Mouse (Mus musculus) left cerebral cortex, adult 11 months (tissue): ENCODE data around the gene Gm42791.
A peak's percentile ranks its signal among the peaks of the same experiment; 100 is the strongest.

Experiments used
- DNase-seq: peaks from one replicate; pipeline ENCODE4 v3.0.0; 2022; ENCODE audit warnings: low spot score

Gm42791 gene

GRCm38 (mm10) chr5:148994706-148995414, at the start of gene Gm42791:
Gene Gm42791, minus strand, starts transcription at chr5:148995147.
- peak; percentile 92 for DNase-seq

- DNase-seq, result no peak
These were observed 49.1 kb upstream of the Gm42791 start for GRCm38 (mm10) chr5:149044067-149044466.

- no peak for DNase-seq
These were observed 48.3 kb upstream of the Gm42791 start for GRCm38 (mm10) chr5:149043240-149043639.

GRCm38 (mm10) chr5:149039825-149040224, 44.9 kb upstream of the Gm42791 start:
- no peak for DNase-seq

GRCm38 (mm10) chr5:149037729-149038128, 42.8 kb upstream of the Gm42791 start:
- no peak for DNase-seq

- no peak for DNase-seq
These were observed 42.0 kb upstream of the Gm42791 start for GRCm38 (mm10) chr5:149036920-149037319.

- no peak for DNase-seq
These were observed 37.5 kb upstream of the Gm42791 start for GRCm38 (mm10) chr5:149032438-149032837.

GRCm38 (mm10) chr5:149031199-149031750, 36.3 kb upstream of the Gm42791 start:
- DNase-seq, result no peak

GRCm38 (mm10) chr5:149030103-149030502, 35.2 kb upstream of the Gm42791 start:
- no peak for DNase-seq

- DNase-seq, result no peak
These were observed 33.4 kb upstream of the Gm42791 start for GRCm38 (mm10) chr5:149028394-149028793.

GRCm38 (mm10) chr5:149027389-149027788, 32.4 kb upstream of the Gm42791 start:
- no peak for DNase-seq

DNA sequence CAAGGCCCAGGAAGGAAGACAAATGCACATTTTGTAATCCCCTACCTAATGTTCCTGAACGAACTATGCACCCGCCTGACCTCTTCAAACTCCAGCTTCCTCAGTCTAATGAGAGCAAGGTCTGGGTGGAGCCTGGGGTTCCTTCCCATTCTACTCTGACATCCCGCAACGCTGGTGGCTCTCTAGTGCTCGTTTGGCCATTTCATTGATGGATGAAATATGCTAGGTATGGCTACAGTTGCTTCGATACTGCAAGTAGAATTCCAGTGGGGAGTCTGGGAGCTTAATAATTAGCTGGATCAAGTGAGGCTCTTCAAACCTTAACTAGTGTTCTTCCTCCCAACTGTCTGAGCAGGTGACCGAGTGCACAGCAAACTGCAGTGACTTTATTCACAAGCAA, 26.2 kb upstream of the Gm42791 start:
- no peak for DNase-seq

DNA sequence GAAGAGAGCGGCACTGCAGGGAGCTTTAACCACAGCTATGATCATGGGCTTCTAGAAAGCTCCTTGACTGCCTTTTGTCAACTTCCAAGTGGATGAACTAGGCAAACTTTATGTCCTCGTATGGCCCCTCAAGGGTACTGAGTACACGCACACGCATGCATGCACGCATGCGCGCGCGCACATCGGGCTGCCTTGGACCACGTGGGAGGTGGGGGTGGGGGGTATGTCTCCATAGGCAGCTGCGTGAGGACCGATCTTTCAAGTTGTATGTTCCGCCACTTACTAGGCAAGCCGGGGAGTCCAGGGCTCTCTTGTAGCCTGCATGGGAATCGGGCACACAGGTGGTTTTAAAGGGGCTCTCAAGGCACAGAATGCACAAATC, 25.7 kb upstream of the Gm42791 start:
- DNase-seq, result no peak

GRCm38 (mm10) chr5:149020059-149020680, 25.2 kb upstream of the Gm42791 start:
- DNase-seq, result no peak

DNA sequence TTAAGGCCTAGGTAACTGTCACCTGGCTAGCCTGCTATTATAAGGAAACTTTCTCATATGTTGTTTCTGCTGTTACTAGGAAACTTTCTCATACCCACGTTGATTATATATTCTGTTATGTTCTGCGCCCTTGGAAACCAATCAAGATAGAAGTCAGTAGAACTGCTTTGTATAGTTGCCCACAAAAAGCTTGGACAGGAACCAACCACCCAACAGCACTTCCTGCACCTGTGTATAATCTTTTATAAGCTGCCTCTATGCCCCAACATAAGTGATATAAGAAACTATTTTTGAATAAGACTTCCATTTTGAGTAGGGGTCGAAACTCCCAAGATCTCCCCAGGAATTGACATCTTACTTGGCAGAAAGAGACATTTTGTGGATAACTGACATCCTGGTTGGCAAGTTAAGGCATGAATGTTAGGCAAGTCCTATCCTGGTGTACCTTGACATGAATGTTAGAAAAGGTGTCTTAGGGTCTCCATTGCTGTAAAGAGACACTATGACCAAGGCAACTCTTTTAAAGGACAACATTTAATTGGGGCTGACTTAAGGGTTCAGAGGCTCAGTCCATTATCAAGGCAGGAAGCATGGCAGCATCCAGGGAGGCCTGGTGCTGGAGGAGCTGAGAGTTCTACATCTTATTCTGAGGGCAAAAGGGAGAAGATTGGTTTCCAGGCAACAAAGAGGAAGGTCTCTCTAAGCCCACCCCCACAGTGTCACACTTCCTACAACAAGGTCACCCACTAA, 22.9 kb upstream of the Gm42791 start:
- DNase-seq, result no peak

- DNase-seq, result no peak
These were observed 22.2 kb upstream of the Gm42791 start for GRCm38 (mm10) chr5:149017181-149017580.

GRCm38 (mm10) chr5:149016261-149016660, 21.3 kb upstream of the Gm42791 start:
- DNase-seq, result no peak

- no peak for DNase-seq
These were observed 20.6 kb upstream of the Gm42791 start for GRCm38 (mm10) chr5:149015335-149016201.

DNA sequence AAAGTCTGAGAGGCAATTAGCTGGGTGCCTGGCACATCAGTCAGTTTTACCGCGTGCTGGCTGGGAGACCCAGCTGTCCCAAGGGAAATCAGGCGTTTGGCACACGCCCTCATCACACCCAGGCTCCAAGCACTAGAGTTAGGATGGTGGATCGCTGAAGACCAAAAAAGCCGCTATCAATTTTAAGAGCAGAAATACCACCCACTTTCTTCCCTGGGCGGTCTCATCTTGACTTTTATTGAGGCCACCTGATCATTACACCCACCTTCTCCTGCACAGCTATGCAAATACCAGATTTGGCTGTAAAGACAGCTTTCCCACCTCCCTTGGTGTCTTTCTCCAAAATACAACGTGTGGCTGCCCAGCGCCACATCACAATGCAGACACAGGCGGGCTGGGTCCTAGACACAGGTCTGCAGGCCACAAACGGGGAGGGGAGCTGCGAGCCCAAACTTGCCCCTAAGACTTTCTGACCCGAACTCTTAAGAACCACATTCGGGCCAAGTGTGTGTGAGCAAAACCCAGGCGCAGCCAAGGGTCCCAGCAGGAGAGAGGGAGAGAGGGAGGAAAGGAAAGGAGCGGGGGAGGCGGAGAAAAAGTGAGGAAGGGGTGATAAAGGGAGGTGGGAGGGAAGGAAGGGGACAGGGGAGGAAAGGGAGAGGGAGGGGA, 19.8 kb upstream of the Gm42791 start:
- DNase-seq, result no peak

- no peak for DNase-seq
These were observed 19.0 kb upstream of the Gm42791 start for GRCm38 (mm10) chr5:149013817-149014508.

DNA sequence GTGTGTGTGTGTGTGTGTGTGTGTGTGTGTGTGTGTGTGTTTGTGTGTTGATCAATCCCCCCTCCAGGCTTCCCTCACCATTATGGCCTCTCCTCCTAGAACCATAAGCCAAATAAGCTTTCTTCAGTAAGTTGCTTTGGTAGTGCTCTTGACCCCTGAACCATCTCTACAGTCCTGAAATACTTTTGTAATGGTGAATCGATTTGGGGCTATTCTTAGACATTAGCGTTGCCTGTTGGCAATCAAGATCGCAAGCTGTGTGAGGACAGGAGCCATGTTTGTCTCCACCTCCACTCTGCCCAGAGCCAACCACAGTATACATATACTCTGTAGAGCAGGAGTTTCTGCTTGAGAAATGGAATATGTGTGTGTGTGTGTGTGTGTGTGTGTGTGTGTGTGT, 14.2 kb upstream of the Gm42791 start:
- no peak for DNase-seq
